Mouse (Mus musculus): ENCODE measurements around the gene Cds1. TPM values are rescaled to one million over a fixed set of nuclear protein-coding genes. Genes with fewer than 3 reads are reported as not detected.

The Cds1 gene
- polyA plus RNA-seq, 1 experiment, result 0.76 TPM

DNA sequence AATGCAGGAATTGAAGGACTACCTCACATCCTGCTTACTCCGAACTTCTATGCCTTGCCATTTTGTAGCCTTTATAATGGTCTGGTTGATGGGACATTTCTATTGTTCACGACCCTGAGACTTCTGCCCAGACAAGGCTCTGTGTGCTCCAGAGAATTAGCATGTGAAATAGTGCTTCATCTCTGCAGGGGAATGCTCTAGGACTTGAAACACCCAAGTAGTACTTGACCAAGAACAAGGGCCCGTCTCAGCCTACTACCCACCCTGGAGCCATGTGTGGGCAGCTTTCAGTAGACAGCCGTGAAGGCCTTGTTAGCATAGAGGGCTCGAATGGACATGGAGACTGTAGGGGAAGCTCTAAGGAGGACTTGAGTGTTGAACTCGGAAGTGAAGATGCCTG lies 2.6 kb downstream of the Cds1 start:
- H3K4me3 ChIP-seq (replicated peaks), result no peak overlapping the region
- H3K4me1 ChIP-seq, result peaks cover 31% of the 10 kb centered on the region
- no peaks in the 10 kb centered on the region for H3K36me3 ChIP-seq (replicated peaks; ENCODE audit: low read length)
- TF ChIP-seq GATA1 (IDR thresholded peaks at IDR 0.05; ENCODE audit: borderline replicate concordance, low read length), result no peak
- no peak for TF ChIP-seq FLI1 (IDR thresholded peaks at IDR 0.05; ENCODE audit: low read length)
- peaks cover 6% of the 10 kb centered on the region; the same call in 1 of the 2 replicates for H3K9me3 ChIP-seq
- H3K27me3 ChIP-seq (replicated peaks), result peaks cover 85% of the 10 kb centered on the region

DNA sequence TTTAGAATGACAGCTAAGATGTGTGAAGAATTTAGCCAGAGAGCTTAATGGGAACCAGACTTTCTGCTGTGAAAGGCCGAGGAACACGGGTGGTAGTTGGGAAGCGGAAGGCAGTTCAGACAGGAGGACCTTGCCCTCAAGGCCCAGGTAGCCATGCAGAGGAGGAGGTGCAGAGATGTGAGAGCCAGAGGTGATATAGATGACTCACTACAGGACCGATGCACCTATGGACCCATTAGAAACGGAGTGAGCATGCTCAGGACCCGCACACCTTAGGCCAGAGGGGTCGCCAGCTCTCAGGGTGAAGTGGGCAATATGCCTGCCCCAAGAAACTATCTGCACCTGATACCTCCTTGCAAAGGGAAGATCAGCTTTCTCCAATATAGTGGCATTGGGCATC lies 3.6 kb downstream of the Cds1 start:
- Histone ChIP-seq H3K4me1 (peaks cover 28% of the 10 kb centered on the region), H3K4me3 (replicated peaks) (no peak overlapping the region), H3K27me3 (replicated peaks) (peaks cover 81% of the 10 kb centered on the region), H3K36me3 (replicated peaks; ENCODE audit: low read length) (no peaks in the 10 kb centered on the region), H3K9me3 (peaks cover 6% of the 10 kb centered on the region; the same call in 1 of the 2 replicates)
- TF ChIP-seq GATA1 (IDR thresholded peaks at IDR 0.05; ENCODE audit: borderline replicate concordance, low read length) (no peak), FLI1 (IDR thresholded peaks at IDR 0.05; ENCODE audit: low read length) (no peak)

DNA sequence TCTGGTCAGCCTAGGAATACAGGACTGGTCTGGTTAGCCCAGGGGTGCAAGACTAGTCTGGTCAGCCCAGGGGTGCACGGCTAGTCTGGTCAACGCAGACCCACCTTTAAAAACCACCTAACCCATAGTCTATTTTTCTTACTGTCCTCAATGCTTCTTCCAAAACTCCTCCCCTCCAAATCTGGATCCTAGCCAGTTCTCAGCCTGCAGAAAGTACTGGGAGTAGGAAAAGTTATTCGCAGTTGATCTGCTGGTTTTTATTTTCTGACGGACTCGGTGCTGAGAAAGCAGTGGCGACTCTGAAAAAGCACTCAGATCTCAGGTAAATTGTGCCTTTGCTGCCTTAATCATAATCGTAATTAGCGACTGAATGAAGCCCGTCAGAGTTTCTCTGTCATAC lies 7.7 kb downstream of the Cds1 start:
- peaks cover 47% of the 10 kb centered on the region for H3K27me3 ChIP-seq (replicated peaks)
- peaks cover 4% of the 10 kb centered on the region; the same call in 1 of the 2 replicates for H3K9me3 ChIP-seq
- peaks cover 19% of the 10 kb centered on the region; the same call in 1 of the 2 replicates for H3K4me1 ChIP-seq
- H3K4me3 ChIP-seq (replicated peaks), result no peak overlapping the region
- no peak for TF ChIP-seq GATA1 (IDR thresholded peaks at IDR 0.05; ENCODE audit: borderline replicate concordance, low read length)
- no peak for TF ChIP-seq FLI1 (IDR thresholded peaks at IDR 0.05; ENCODE audit: low read length)
- H3K36me3 ChIP-seq (replicated peaks; ENCODE audit: low read length), result no peaks in the 10 kb centered on the region

DNA sequence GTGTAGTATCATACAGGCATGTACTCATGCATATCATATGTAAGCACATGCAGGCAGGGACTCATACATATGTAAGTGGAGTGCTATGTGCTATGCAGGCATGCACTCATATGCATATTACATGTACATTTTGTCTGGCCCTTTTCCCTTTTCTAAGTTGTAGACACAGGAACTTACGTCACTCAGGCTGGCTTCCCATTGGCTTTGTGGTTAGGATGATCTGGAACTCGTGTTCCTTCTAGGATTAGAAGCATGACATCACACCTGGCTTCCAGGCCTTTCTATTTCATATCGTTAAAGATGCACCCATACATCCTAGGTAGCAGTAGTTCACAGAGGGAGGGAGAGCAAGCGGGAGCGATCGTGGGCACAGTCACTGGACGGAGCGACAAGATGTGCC lies 10.3 kb downstream of the Cds1 start:
- Histone ChIP-seq H3K27me3 (replicated peaks) (peaks cover 25% of the 10 kb centered on the region), H3K9me3 (no peaks in the 10 kb centered on the region), H3K4me1 (peaks cover 23% of the 10 kb centered on the region; the same call in 1 of the 2 replicates), H3K36me3 (replicated peaks; ENCODE audit: low read length) (no peaks in the 10 kb centered on the region), H3K4me3 (replicated peaks) (no peak overlapping the region)
- TF ChIP-seq FLI1 (IDR thresholded peaks at IDR 0.05; ENCODE audit: low read length) (no peak), GATA1 (IDR thresholded peaks at IDR 0.05; ENCODE audit: borderline replicate concordance, low read length) (no peak)

DNA sequence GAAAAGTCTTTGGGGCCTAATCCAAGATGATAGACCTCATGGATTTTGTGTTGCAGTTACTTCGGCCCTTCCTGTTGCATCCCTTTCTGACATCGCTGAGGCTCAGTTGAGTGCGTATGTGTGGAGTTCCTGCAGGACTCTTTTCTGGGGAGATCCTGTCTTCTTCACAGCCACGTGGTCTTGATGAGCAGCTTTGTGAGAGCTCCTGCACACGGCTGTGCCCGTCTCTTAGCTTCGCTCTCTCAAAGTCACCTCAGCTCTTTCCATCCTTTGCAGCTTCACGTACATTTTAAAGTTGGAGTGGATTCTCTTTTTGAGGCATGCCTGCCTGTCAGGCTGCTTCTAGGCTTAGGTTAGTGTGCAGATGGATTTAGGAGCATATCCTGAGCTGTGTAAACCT lies 11.6 kb downstream of the Cds1 start:
- peaks cover 23% of the 10 kb centered on the region; the same call in 1 of the 2 replicates for H3K4me1 ChIP-seq
- no peaks in the 10 kb centered on the region for H3K36me3 ChIP-seq (replicated peaks; ENCODE audit: low read length)
- TF ChIP-seq FLI1 (IDR thresholded peaks at IDR 0.05; ENCODE audit: low read length), result no peak
- TF ChIP-seq GATA1 (IDR thresholded peaks at IDR 0.05; ENCODE audit: borderline replicate concordance, low read length), result no peak
- H3K9me3 ChIP-seq, result no peaks in the 10 kb centered on the region
- H3K4me3 ChIP-seq (replicated peaks), result no peak overlapping the region
- peaks cover 18% of the 10 kb centered on the region for H3K27me3 ChIP-seq (replicated peaks)

DNA sequence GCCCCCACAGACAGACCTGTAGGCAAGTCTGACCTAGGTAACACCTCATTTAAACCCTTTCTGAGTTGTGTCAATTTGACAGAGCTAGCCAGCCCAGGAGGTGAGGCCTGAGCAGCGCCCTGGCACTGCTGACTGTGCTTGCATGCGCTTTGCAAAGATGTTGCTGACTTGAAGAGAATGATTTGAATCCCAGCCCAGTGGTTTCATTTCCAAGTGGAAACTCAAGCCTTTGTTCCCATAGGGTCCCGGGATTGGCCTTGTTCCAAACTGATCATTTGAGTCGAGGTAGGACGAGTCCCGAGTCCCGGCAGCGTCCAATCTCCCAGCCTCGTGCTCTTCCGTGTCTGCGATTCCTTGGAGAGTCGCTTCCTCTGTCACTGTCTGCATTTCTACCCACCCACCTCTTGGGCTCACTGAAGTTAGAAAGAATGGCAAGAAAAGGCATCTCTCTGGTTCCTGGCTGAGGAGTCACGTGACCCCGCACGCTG lies 14.5 kb downstream of the Cds1 start:
- Histone ChIP-seq H3K4me1 (peaks cover 28% of the 10 kb centered on the region; the same call in 1 of the 2 replicates), H3K27me3 (replicated peaks) (peaks cover 2% of the 10 kb centered on the region), H3K4me3 (replicated peaks) (no peak overlapping the region), H3K9me3 (no peaks in the 10 kb centered on the region), H3K36me3 (replicated peaks; ENCODE audit: low read length) (no peaks in the 10 kb centered on the region)
- no peak for TF ChIP-seq GATA1 (IDR thresholded peaks at IDR 0.05; ENCODE audit: borderline replicate concordance, low read length)
- TF ChIP-seq FLI1 (IDR thresholded peaks at IDR 0.05; ENCODE audit: low read length), result no peak

DNA sequence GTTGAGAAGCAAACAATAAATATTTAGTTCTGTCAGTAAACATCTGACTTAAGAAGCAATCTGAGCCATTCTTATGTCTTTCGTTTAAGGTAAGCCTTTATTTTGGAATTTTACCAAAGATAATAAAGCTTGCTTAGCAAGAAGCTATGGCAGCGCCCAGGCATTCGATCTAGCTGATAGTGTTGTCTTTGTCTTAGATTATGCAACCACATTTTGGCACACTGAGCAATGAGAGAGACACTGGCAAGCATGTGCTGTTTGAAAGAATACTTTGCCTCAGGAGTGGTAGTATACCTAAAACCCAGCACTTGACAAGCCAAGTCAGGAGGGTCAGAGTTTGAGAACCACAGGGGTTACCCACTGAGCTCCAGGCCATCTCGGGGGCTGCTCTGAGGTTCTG lies 16.0 kb downstream of the Cds1 start:
- TF ChIP-seq GATA1 (IDR thresholded peaks at IDR 0.05; ENCODE audit: borderline replicate concordance, low read length) (no peak), FLI1 (IDR thresholded peaks at IDR 0.05; ENCODE audit: low read length) (no peak)
- no peaks in the 10 kb centered on the region for H3K36me3 ChIP-seq (replicated peaks; ENCODE audit: low read length)

DNA sequence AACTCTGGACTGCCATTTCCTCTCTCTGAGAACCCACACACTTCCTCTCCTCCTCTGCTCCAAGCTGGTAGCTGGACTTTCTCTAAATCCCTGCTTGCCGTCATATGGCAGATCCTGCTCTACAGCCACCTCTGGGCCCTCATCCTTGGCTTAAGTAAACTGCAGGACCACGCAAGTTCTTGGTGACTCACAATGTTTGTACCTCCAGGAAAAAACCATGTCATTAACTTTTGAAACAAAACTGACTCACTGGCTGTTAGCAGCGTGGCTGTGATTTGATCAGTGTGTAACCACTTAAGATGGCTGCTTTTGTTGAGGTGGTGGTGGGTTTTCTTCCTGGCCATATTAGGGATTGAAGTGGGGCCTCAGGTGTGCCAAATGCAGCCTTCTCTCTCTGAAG lies 19.4 kb downstream of the Cds1 start:
- H3K27me3 ChIP-seq (replicated peaks), result no peaks in the 10 kb centered on the region

More for the DNA sequence above, 16.0 kb downstream of the Cds1 start:
- H3K4me3 ChIP-seq (replicated peaks), result no peak overlapping the region
- peaks cover 28% of the 10 kb centered on the region for H3K4me1 ChIP-seq
- H3K27me3 ChIP-seq (replicated peaks), result no peaks in the 10 kb centered on the region
- H3K9me3 ChIP-seq, result no peaks in the 10 kb centered on the region

DNA sequence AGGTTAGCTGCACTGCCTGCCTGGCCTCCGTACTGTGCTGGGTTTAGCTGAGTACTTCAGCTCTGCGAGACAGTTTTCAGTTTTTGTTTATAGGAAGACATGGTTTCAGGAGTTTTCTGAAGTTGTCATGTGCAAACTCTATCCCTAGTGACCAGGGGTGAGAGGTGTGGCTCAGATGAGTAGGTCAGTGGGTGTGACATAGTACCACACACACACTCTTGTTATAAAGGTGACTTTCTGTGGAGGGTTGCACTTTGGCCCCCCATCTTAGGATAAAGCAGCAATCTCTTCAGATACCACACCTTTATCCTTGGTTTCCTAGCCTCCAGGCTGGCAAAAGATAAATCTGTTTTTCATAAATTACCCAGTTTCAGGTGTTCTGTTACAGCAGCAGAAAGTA lies 19.9 kb downstream of the Cds1 start:
- TF ChIP-seq FLI1 (IDR thresholded peaks at IDR 0.05; ENCODE audit: low read length), result no peak
- TF ChIP-seq GATA1 (IDR thresholded peaks at IDR 0.05; ENCODE audit: borderline replicate concordance, low read length), result no peak
- Histone ChIP-seq H3K9me3 (no peaks in the 10 kb centered on the region), H3K4me1 (peaks cover 37% of the 10 kb centered on the region), H3K36me3 (replicated peaks; ENCODE audit: low read length) (no peaks in the 10 kb centered on the region), H3K27me3 (replicated peaks) (no peaks in the 10 kb centered on the region), H3K4me3 (replicated peaks) (no peak overlapping the region)

More for the DNA sequence above, 19.4 kb downstream of the Cds1 start:
- Histone ChIP-seq H3K36me3 (replicated peaks; ENCODE audit: low read length) (no peaks in the 10 kb centered on the region), H3K4me1 (peaks cover 37% of the 10 kb centered on the region), H3K4me3 (replicated peaks) (no peak overlapping the region), H3K9me3 (no peaks in the 10 kb centered on the region)
- TF ChIP-seq FLI1 (IDR thresholded peaks at IDR 0.05; ENCODE audit: low read length) (no peak), GATA1 (IDR thresholded peaks at IDR 0.05; ENCODE audit: borderline replicate concordance, low read length) (no peak)

DNA sequence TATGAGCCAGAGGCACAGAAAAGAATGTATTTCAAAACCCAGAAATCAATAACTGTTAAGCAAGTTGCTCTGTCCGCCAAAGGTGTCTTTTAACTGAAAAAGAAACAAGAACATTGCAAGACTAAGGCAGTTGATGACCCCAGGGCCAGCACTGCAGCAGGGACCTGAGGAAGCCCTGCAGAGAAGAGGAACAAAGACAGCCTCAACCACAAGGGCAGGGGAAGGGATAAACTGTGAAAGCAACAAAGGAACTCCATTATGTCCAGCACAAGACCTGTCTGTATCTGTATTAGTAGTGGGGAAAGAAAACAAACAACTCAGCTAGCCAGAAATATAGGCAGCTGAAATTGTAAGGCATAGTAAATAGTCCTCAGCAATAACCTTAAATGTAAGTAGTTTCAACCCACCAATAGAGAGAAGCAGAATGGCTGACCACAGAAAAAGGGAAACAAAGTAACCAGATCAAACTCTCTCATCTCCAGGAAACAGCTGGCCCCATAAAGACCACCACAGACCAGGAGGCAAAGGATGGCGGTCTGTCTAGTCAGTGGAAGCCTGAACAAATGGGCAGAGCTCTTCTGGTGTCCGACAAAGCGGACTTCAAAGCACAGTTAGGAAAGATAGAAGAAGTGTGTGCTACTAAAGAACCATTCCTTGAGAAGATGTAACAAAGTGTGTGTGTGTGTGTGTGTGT lies 21.1 kb downstream of the Cds1 start:
- Histone ChIP-seq H3K4me3 (replicated peaks) (peak overlapping the region; percentile 34), H3K4me1 (peaks cover 37% of the 10 kb centered on the region), H3K9me3 (no peaks in the 10 kb centered on the region), H3K36me3 (replicated peaks; ENCODE audit: low read length) (no peaks in the 10 kb centered on the region), H3K27me3 (replicated peaks) (no peaks in the 10 kb centered on the region)
- TF ChIP-seq FLI1 (IDR thresholded peaks at IDR 0.05; ENCODE audit: low read length), result no peak
- no peak for TF ChIP-seq GATA1 (IDR thresholded peaks at IDR 0.05; ENCODE audit: borderline replicate concordance, low read length)
